Mouse (Mus musculus) left cerebral cortex, postnatal 14 days (tissue): ENCODE results near the gene Fnbp1l. TPM values are rescaled to one million over a fixed set of nuclear protein-coding genes. Genes with fewer than 3 reads are reported as not detected.

Experiments
- DNase-seq, 2 experiments: peaks; one replicate each; pipeline ENCODE4 v3.0.0; 2021 to 2022; ENCODE audit warnings: low spot score in 2 of 2, mixed read lengths in 1 of 2
- intact Hi-C: fragments of 180-260 bp; cut with DNase I; formaldehyde crosslinking; loops from one replicate; pipeline ENCODE4 v1.15.1; 2025
- total RNA-seq, 2 experiments: library from RNA; stranded (reverse); gene quantifications; 2 replicates each; pipeline ENCODE4 v1.2.3; 2021

Fnbp1l gene
- total RNA-seq, 2 experiments from 2014 or later, result 157 to 162 TPM

DNA sequence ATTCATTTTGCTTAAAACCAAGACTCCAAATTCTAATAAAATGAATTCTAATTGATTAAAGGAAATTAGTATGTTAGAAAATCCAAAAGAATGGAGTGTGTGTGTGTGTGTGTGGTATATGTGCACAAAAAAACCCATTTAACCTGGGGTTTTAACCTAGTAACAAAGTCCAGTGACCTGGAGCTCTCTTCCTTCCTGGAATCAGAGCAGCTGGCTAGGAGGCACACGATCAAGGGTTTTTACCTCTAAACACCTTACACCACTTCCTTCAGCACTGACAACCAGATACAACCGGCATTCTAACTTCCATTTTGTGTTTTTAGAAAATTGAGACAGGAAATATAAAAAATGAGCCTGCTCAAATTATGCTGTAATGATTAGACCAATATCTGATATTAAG, 74.2 kb downstream of the Fnbp1l start:
- no peak for DNase-seq
- intact Hi-C loops, result no loop called here

DNA sequence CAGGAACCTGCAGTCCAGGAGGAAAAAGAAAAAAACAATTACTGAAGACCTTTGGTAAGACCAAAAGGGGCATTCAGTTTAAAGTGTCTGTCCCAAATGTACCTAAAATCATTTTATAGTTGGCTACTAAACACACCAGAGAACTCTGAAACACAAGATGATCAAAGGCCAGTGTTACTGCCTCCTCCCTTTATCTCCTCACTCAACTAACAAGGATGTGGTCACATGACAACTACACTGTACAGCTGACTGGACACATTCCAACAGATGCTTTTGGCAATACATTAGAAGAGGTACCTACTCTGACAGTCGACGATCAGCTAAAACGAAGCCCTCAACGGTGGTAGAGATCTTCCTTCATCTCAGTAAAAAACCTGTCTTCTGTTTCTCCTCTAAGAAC, 78.6 kb downstream of the Fnbp1l start:
- no peak for DNase-seq
- intact Hi-C loops, result no loop called here

DNA sequence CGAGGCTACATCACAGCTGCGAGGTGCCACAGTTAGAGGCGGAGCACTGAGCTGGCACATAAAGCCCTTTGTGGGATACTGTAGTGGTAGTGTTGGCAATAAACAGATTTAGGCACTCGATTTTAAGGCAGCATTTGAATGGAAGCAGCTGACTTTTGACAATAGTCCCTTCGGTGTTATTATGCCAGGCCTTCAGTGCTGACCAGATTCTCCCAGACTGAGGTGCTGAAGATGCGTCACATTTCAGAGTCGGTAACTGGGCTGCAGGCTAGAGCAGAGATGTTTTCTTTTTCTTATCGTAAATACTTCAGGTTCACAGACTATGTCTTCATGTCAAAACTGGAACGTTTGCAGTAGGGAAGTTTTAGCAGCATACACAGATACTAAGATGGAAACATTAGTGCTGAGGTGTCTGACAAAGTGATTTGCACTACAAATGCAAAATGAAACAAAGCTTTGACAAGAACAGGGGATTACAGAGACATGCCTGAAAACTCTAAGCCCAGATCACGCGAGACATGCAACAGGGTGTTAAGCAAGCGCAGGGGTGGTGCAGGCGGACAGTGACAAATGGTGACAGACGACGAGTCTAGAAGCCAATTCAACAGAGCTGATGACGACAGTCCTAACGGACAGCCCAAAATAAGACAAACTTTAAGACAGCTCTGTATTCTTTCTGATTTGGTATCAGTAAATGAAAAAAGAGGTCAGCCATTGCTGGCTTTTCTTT, 79.4 kb downstream of the Fnbp1l start:
- intact Hi-C loops, result no loop called here

DNA sequence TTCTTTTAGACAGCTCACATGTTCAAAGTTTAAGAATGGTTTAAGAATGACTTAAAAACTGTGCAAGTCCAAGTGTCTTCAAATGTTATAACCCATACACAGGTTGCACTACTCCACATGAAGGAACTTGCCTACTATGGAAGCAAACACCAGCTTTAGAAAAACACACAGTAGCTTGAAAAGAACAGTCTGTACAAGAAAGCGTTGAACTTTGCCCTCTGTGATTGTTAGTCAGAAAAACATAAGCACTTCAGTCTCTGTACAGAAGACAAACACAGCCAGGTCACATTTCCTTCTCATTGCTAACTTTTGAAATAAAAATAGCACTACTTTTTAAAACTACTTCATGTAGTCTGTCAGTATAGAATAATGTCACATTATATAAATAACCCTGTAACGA, 80.7 kb downstream of the Fnbp1l start:
- intact Hi-C loops, result no loop called here
- DNase-seq, result no peak

More for the DNA sequence above, 79.4 kb downstream of the Fnbp1l start:
- DNase-seq, result no peak

- no peak for DNase-seq
- intact Hi-C loops, result no loop called here
Measured at GRCm38 (mm10) chr3:122535938-122536703, 83.4 kb downstream of the Fnbp1l start.

- intact Hi-C loops, result no loop called here
- no peak for DNase-seq
Measured at GRCm38 (mm10) chr3:122528477-122528876, 91.0 kb downstream of the Fnbp1l start.

DNA sequence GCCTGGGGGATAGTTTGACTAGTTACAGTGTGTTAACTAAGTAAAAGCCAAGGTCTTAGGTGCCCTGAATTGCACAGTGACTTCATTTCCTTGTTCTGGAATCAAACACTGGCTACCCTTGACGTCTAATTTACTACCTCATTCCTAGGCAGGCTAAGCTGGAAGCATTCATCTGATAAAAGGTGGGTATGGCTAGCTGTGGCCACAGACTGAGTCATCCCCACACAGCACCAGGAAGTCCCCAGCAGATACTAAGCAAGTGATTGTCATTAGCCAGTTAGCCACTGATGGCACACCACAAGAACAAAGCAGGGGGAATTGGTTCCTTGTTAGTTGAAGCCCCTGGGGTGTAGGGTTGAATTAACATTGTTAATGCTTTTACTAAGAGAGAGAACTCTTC, 98.2 kb downstream of the Fnbp1l start:
- intact Hi-C loops, result no loop called here

GRCm38 (mm10) chr3:122520875-122521274, 98.6 kb downstream of the Fnbp1l start:
- no peak for DNase-seq
- intact Hi-C loops, result no loop called here

More for the DNA sequence above, 98.2 kb downstream of the Fnbp1l start:
- DNase-seq, result no peak

- DNase-seq, result no peak
- intact Hi-C loops, result no loop called here
Measured at GRCm38 (mm10) chr3:122520365-122520764, 99.2 kb downstream of the Fnbp1l start.

DNA sequence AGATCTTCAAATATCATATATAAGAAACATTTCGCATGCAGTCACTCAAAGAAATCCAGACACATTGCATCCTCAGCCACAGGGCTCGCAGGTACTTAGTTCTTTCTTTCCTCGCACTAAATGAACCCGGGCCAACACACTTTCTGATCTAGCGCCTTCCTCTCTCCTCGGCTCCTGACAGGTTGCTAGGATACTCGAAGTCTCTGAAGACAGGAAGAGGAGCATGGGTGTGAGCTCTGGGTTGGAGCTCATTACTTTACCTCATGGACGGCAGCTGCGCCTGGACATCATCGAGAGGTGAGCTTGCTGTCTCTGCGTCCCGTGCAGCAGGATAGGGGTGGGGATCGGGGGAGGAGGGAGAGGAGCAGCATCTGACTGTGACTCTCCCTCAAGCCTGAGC, 100.4 kb downstream of the Fnbp1l start:
- intact Hi-C loops, result loop anchor here (10.0 kb wide), 1 partner anchor 96 kb away; the partner anchor contains the start of gene Fnbp1l
- peak in 1 of 2 experiments; percentile 30 for DNase-seq

DNA sequence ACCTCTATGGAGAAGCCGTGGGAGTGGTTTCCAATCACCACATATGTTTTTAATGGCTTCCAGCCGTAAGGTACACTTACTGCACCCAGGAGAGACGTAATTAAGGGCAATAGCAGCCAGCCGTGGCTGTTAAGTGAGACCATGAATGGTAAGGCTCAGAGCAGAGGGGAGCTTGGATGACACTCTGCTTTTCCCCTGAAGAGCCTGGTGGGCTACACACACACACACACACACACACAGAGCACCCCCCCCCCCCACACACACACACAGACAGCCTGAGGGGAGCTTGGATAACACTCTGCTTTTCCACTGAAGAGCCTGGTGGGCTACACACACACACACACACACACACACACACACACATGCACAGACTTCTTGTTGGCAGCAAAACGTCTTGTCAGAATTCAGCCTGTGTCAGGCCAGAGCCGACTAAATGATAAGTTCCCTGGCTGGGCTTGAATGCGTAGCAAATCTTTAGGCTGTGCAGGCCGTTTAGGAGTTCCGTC, 101.2 kb downstream of the Fnbp1l start:
- intact Hi-C loops, result loop anchor here (10.0 kb wide), 1 partner anchor 97 kb away; the partner anchor contains the start of gene Fnbp1l
- peak in 1 of 2 experiments; percentile 60 for DNase-seq

GRCm38 (mm10) chr3:122517726-122518125, 101.8 kb downstream of the Fnbp1l start:
- DNase-seq, result no peak
- intact Hi-C loops, result loop anchor here (10.0 kb wide), 1 partner anchor 97 kb away; the partner anchor contains the start of gene Fnbp1l

GRCm38 (mm10) chr3:122516327-122516695, 103.2 kb downstream of the Fnbp1l start:
- DNase-seq, result no peak
- intact Hi-C loops, result loop anchor here (10.0 kb wide), 1 partner anchor 98 kb away; the partner anchor contains the start of gene Fnbp1l

DNA sequence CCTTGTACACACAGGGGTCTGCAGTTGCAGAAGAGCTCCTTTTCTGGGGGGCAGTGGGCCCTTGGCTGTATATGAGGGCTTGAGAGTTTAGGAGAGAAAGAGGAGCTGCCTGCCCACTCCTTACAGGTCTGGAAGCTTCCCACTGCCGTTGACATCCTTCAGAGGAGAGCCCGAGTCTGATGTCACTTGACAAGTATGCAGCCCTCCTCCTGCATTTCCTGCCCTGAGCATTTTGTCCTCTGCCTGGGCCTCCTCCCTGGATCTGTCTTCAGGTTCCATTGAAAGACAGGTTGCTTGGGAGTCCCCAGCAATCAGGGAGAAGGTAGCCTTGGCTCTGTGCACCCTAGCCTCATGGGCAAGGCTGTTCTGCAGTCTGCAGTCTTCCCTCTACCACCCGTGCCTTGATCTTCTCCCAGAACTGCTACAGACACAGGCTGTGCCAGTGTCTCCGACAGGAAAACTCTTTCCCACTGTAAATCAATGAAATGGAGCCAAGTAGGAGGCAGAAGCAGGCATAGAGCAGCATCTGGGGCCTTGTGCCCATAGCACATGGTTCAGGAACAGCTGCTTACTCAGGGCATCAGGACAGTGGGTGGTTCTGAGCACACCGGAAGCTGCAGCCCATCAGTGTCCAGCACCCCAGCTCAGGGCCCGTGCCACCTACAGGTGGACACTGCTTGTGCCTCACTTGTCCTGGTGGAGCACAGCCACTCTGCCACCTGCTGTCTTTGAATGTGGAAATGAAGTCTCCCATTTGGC, 103.8 kb downstream of the Fnbp1l start:
- DNase-seq, result no peak
- intact Hi-C loops, result loop anchor here (10.0 kb wide), 1 partner anchor 99 kb away; the partner anchor contains the start of gene Fnbp1l

- intact Hi-C loops, result loop anchor here (10.0 kb wide), 1 partner anchor 102 kb away; the partner anchor contains the start of gene Fnbp1l
- DNase-seq, result no peak
Measured at GRCm38 (mm10) chr3:122512725-122513375, 106.7 kb downstream of the Fnbp1l start.

DNA sequence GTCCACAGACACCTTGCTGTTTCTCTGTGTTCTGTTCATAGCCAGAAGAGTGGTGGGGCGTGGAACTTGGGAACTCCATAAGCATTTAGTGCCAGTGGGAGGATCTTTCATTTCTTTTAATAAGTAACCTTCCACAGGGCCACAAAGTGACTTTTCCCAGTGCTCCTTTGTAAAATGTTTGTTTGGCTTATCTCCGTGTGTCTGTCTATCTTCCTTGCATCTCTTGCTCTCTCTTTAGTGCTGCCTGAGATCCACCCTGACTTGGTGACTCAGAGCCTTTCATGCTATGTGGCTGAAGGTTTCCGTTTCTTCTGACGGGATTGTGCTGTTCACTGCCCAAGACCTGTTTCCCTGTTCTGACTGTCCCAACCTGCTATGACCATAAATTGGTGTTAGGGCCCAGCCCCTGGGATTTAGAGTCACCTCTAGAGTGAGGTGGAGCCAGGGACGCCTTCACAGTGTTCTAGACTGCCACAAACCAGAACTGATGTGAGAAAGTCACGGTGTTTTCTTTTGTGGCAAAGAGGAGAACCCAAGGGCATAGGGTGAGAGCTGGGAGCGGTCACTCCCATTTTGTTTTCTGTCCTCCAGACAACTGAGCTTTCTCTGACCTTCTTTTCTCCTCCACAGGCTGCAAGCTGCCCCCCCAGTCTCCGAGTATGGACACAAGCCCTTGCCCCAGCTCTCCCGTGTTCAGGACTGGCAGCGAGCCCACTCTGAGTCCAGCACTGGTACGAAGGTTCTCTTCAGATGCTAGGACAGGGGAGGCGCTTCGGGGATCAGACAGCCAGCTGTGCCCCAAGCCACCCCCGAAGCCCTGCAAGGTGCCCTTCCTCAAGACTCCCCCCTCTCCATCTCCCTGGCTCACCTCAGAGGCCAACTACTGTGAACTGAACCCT, 107.5 kb downstream of the Fnbp1l start:
- intact Hi-C loops, result loop anchor here (10.0 kb wide), 1 partner anchor 103 kb away; the partner anchor contains the start of gene Fnbp1l
- DNase-seq, result no peak

DNA sequence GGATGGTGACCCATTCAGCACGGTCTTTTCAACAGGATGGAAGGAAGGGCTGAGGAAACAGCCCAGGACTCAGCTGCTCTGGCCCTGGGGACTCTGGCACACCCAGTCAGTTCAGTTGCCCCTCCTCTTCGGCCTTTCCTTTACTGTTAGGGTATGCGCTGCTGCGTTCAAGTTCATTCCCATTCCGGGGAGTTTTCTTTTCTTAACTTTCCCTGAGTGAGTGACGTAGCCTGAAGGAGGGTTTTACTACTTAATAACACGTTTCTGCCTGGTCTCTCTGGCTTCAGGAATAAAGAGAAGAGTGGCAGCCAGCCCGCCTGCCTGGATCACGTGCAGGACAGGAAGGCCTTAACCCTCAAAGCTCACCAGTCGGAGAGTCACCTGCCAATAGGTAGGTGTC, 108.6 kb downstream of the Fnbp1l start:
- intact Hi-C loops, result loop anchor here (10.0 kb wide), 1 partner anchor 104 kb away; the partner anchor contains the start of gene Fnbp1l
- DNase-seq, result no peak

- intact Hi-C loops, result loop anchor here (10.0 kb wide), 1 partner anchor 105 kb away; the partner anchor contains the start of gene Fnbp1l
- DNase-seq, result no peak
Measured at GRCm38 (mm10) chr3:122510240-122510750, 109.2 kb downstream of the Fnbp1l start.
